Mouse (Mus musculus) small intestine, adult 2 months (tissue): ENCODE measurements around the gene Add1.

Experiments used
- CTCF ChIP-seq: fragments of 200-500 bp; IDR thresholded peaks from 2 replicates; pipeline ENCODE4 v1.5.1; 2012; ENCODE audit warnings: low read depth, mild to moderate bottlenecking, control low read depth, inconsistent platforms, low read length, moderate library complexity, mixed read lengths; ENCODE audit not compliant: insufficient replicate concordance, insufficient read length; ENCODE audit errors: extremely low read depth
- POLR2A ChIP-seq: fragments of 200-500 bp; IDR thresholded peaks from 2 replicates; pipeline ENCODE4 v1.6.1; 2012; ENCODE audit warnings: low read depth, mild to moderate bottlenecking, control low read depth, inconsistent platforms, low read length, moderate library complexity

DNA sequence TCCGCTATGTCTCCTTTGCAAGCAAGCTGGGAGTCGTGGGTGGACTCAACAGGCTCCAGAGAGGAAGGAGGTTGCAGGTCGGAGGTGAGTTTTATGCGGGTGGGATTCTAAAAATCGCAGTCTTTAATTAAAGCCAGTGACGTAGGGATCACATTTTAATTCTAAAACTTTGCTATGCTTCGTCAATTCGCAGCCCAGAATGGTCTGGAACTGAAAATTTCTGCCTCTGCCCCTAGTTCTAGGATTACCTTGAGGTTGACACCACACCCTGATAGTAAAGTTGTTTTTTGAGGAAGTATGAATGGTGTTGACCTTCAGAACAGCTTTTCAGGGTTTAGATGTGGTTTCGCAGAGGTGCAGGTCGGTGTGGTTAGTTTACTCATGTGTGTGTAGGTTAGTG is 1.3 kb downstream of the Add1 start:
- no peak for TF ChIP-seq CTCF
- no peak for TF ChIP-seq POLR2A
